Mouse (Mus musculus) forebrain, embryonic 11.5 days (tissue): Measurements from ENCODE around the gene Cebpz. TPM values are rescaled to one million over a fixed set of nuclear protein-coding genes. Genes with fewer than 3 reads are reported as not detected.

Experiments
- polyA plus RNA-seq: library from polyadenylated mRNA; unstranded; fragments of >200 nt; fragmentation: Nextera tagmentation; extraction: Ambion mirVana; gene quantifications from 2 replicates; pipeline ENCODE4 v1.2.1, GENCODE M21; 2014

Cebpz gene
- polyA plus RNA-seq, 1 experiment from 2014 or later = 57.6 TPM

Other genes with a start within 250 kb of the Cebpz start
- gene Strn, start 199.9 kb downstream of the Cebpz start, polyA plus RNA-seq = 6.7 and 8.5 TPM in 2 replicates
- gene Heatr5b, start 101.7 kb downstream of the Cebpz start, polyA plus RNA-seq = 18.3 and 19.8 TPM in 2 replicates
- 34.7 and 38.0 TPM in 2 replicates for gene Gpatch11, start 101.5 kb downstream of the Cebpz start, polyA plus RNA-seq
- gene Eif2ak2, start 54.5 kb downstream of the Cebpz start, polyA plus RNA-seq = 6.5 and 7.5 TPM in 2 replicates
- gene Sult6b1, start 30.1 kb downstream of the Cebpz start, polyA plus RNA-seq = 0.33 TPM in 1 of 2 replicates, not detected in the other
- gene Cebpzos, start 20.6 kb downstream of the Cebpz start, polyA plus RNA-seq = 98.7 and 121 TPM in 2 replicates
- 46.1 and 52.7 TPM in 2 replicates for gene Ndufaf7, start 70 bp upstream of the Cebpz start, polyA plus RNA-seq
- gene Prkd3, start 83.8 kb upstream of the Cebpz start, polyA plus RNA-seq = 55.5 and 60.5 TPM in 2 replicates
- 6.7 and 7.6 TPM in 2 replicates for gene Qpct, start 114.8 kb upstream of the Cebpz start, polyA plus RNA-seq